Mouse (Mus musculus) gastrocnemius, postnatal 14 days (tissue): Measurements from ENCODE around the gene Zfp691. TPM values are rescaled to one million over a fixed set of nuclear protein-coding genes. Genes with fewer than 3 reads are reported as not detected.
A peak's percentile ranks its signal among the peaks of the same experiment; 100 is the strongest.

Experiments
- DNase-seq: peaks from one replicate; pipeline ENCODE4 v3.0.0; 2021; ENCODE audit warnings: mixed read lengths
- intact Hi-C: fragments of 180-260 bp; cut with DNase I; formaldehyde crosslinking; loops from one replicate; pipeline ENCODE4 v1.15.1; 2025; ENCODE audit warnings: low total_unique reads
- long read RNA-seq, 2 experiments: library from polyadenylated mRNA; stranded (forward); transcript quantifications; one replicate each; pipeline ENCODE4 v2.0.0; 2021
- total RNA-seq, 2 experiments: library from RNA; stranded (reverse); gene quantifications; 2 replicates each; pipeline ENCODE4 v1.2.3; 2021

Zfp691 gene
- total RNA-seq, result 10 to 100 TPM in 1 of 2 experiments, 1 to 10 TPM in 1; 9.3 to 13.5 TPM
- long read RNA-seq, experiment 1, transcript Zfp691-202 (2 exons, 1,588 nt), result major isoform, 5 of 6 reads
- long read RNA-seq, experiment 1, partial matches to known transcripts, result 0 of 6 reads
- long read RNA-seq, experiment 1, other reads (novel, unspliced or antisense), result 1 of 6 reads
- long read RNA-seq, experiment 2, partial matches to known transcripts, result 0 of 4 reads
- long read RNA-seq, experiment 2, other reads (novel, unspliced or antisense), result 3 of 4 reads

- intact Hi-C loops, result no loop called here
- peak; percentile 93 for DNase-seq
Observed at GRCm38 (mm10) chr4:119173851-119174453, at the start of gene Zfp691. TSS of gene Zfp691 (minus strand) at chr4:119174195.

DNA sequence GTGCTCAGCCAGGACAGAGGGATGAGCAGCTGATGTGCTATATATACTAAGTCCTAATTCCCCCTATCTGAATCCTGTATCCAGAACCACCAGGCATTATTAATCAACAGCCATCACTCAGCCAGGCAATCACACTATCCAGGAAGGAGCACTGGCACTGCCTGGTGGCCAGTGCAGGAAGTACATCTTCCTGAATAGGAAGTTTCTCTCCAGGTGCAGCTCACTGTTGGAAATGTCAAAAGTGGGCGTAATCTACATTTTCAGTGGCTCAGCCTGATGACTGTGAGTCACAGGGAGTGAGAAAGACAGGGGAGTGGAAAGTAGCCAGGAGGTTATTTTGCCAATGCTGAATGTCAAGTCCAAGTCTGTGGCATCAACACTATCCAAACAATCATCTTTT is 49.7 kb upstream of the Zfp691 start:
- intact Hi-C loops, result no loop called here
- DNase-seq, result no peak

- intact Hi-C loops, result no loop called here
- no peak for DNase-seq
Observed at GRCm38 (mm10) chr4:119218169-119218568, 44.2 kb upstream of the Zfp691 start, which contains the start of gene Tmem269. TSS of gene Tmem269 (minus strand) at chr4:119218217.

GRCm38 (mm10) chr4:119216667-119217066 is 42.7 kb upstream of the Zfp691 start:
- no peak for DNase-seq
- intact Hi-C loops, result no loop called here

- DNase-seq, result peak; percentile 54
- intact Hi-C loops, result loop anchor here (5.0 to 10.0 kb wide), 2 partner anchors 37 to 200 kb away; no protein-coding TSS in a partner anchor
Observed at GRCm38 (mm10) chr4:119204672-119205071, 30.7 kb upstream of the Zfp691 start.

- intact Hi-C loops, result no loop called here
Observed at GRCm38 (mm10) chr4:119198105-119198504, 24.1 kb upstream of the Zfp691 start.

GRCm38 (mm10) chr4:119195582-119196320 is 21.8 kb upstream of the Zfp691 start:
- DNase-seq, result no peak
- intact Hi-C loops, result no loop called here

More at GRCm38 (mm10) chr4:119198105-119198504, 24.1 kb upstream of the Zfp691 start:
- no peak for DNase-seq

GRCm38 (mm10) chr4:119194909-119195581 is 21.1 kb upstream of the Zfp691 start, which contains the start of gene Svbp:
TSS of gene Svbp (plus strand) at chr4:119195306.
- intact Hi-C loops, result no loop called here
- DNase-seq, result peak; percentile 92

- intact Hi-C loops, result no loop called here
Observed at GRCm38 (mm10) chr4:119192757-119193156, 18.8 kb upstream of the Zfp691 start.

DNA sequence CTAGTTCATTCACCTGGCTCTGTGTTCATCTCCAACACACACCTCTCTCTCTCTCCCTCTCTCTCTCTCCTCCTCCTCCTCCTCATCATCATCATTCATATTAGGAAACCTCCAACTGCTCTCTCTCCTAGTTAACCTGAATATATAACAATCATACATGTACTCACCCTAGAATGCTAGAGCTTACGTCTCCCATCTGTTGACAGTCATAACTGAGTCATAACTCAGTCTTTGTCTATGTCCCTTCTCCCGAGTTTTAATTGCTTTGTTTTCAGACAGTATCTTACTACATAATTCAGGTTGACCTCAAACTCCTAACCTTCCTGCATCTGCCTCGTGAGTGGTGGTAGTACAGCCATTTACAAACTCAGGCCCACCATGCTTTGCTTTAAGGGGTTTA is 17.3 kb upstream of the Zfp691 start:
- no peak for DNase-seq
- intact Hi-C loops, result no loop called here

More at GRCm38 (mm10) chr4:119192757-119193156, 18.8 kb upstream of the Zfp691 start:
- DNase-seq, result no peak

DNA sequence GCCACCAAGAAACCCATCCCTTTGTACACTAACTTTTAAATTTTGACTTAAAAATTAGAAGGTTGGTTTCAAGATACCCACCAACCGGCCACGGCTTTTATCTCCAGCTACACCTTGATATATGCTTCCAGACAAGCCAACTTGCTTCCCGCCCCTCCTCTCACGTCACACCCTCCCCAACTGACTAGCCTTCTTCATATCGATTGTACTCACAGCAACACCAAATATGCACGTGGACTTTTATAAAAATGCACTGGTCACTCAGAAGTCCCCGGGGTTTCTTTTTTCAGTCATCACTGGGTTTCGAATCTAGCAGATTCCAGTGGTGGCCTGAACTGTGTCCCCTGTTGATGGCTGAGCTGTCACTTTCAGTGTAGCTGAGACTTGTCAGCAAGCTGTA is 16.6 kb upstream of the Zfp691 start:
- intact Hi-C loops, result no loop called here
- no peak for DNase-seq

GRCm38 (mm10) chr4:119189864-119190263 is 15.9 kb upstream of the Zfp691 start, which contains the start of gene Ermap:
TSS of gene Ermap (minus strand) at chr4:119190011.
- no peak for DNase-seq
- intact Hi-C loops, result no loop called here

- intact Hi-C loops, result no loop called here
- DNase-seq, result no peak
Observed at GRCm38 (mm10) chr4:119189392-119189791, 15.4 kb upstream of the Zfp691 start.

GRCm38 (mm10) chr4:119188060-119188785 is 14.2 kb upstream of the Zfp691 start:
- intact Hi-C loops, result no loop called here
- no peak for DNase-seq

GRCm38 (mm10) chr4:119185771-119186170 is 11.8 kb upstream of the Zfp691 start:
- intact Hi-C loops, result no loop called here

GRCm38 (mm10) chr4:119183525-119183924 is 9.5 kb upstream of the Zfp691 start:
- intact Hi-C loops, result no loop called here
- no peak for DNase-seq

More at GRCm38 (mm10) chr4:119185771-119186170, 11.8 kb upstream of the Zfp691 start:
- no peak for DNase-seq

DNA sequence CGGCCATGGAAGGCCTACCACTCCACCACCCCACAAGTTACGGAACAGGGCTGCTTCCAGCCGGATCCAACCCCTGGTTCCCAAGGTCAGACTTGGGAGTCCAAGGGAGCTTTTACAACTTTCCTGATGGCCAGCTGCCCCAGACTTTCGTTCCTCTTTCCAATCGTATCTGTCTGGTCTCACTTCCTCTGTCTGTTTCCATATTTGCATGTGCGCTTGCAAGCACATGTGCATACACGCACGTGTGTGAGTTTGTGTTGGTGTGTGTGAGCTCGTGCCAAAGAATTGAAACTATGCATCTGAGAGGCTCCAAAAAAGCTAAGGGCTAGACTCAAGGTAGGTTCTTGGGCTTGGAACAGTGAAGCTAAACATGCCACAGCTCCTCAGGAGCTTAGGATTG is 7.5 kb upstream of the Zfp691 start:
- intact Hi-C loops, result no loop called here
- DNase-seq, result no peak

- intact Hi-C loops, result no loop called here
- DNase-seq, result no peak
Observed at GRCm38 (mm10) chr4:119180133-119180707, 6.2 kb upstream of the Zfp691 start.

DNA sequence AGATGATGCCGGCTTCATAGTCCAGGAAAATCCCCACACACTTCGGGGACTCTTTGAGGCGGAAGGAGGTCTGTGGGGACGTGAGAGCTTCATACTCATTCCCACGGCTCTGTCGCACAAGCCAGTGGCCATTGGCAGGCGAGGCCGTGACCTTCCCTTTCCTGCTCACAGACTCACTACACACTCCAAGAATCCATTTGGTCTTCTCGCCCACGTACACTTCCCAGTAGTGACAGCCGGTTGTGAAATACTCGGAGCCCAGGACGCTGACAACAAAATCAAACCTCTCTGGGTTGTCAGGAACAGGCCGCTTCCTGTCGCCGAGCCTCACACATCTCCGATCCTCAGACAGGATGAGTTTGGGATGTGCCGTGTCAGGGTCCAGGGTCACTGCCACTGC is 4.3 kb upstream of the Zfp691 start:
- DNase-seq, result no peak
- intact Hi-C loops, result no loop called here
